Mouse (Mus musculus) liver, embryonic 14.5 days (tissue): ENCODE measurements around the gene Magi1. TPM values are rescaled to one million over a fixed set of nuclear protein-coding genes. Genes with fewer than 3 reads are reported as not detected.

Experiments
- ATAC-seq: fragments of 200-750 bp; cut with Nextera tagmentation; 2 replicates; pipeline ENCODE4 v1.8.0; 2017; ENCODE audit warnings: moderate number of reproducible peaks, mild to moderate bottlenecking, moderate library complexity; ENCODE audit not compliant: insufficient read depth
- DNase-seq, 3 experiments: peaks; one replicate each; pipeline ENCODE4 v3.0.0-alpha.2; 2012 to 2013; ENCODE audit warnings: low read depth in 3 of 3, low spot score in 3 of 3
- H3K27ac ChIP-seq: fragments of 300-500 bp; sonication (generic); 2 replicates; pipeline ENCODE4 v1.5.1; 2014; ENCODE audit warnings: moderate library complexity, mild to moderate bottlenecking, control low read depth, inconsistent platforms
- H3K27me3 ChIP-seq: fragments of 300-500 bp; sonication (generic); 2 replicates; pipeline ENCODE4 v1.6.1; 2014; ENCODE audit warnings: mild to moderate bottlenecking, low read length, moderate library complexity; ENCODE audit not compliant: control insufficient read depth, insufficient read depth
- H3K36me3 ChIP-seq: fragments of 300-500 bp; sonication (generic); replicated peaks from 2 replicates; pipeline ENCODE4 v1.6.1; 2014; ENCODE audit warnings: low read depth; ENCODE audit not compliant: control insufficient read depth, insufficient read depth
- H3K4me1 ChIP-seq, 2 experiments: fragments of 200-500 bp in 1 of 2; fragments of 300-500 bp in 1 of 2; sonication (generic) in 1 of 2; replicated peaks; 2 replicates each; pipeline ENCODE4 v1.6.1; 2012 to 2014; ENCODE audit warnings: antibody characterized with exemption in 1 of 2, inconsistent platforms in 1 of 2, low read length in 1 of 2; ENCODE audit not compliant: control insufficient read depth in 2 of 2, insufficient read depth in 2 of 2
- H3K4me2 ChIP-seq: fragments of 300-500 bp; sonication (generic); 2 replicates; pipeline ENCODE4 v1.6.1; 2014; ENCODE audit warnings: low read depth, mild to moderate bottlenecking, control low read depth, moderate library complexity
- H3K4me3 ChIP-seq, 2 experiments: fragments of 200-500 bp in 1 of 2; fragments of 300-500 bp in 1 of 2; sonication (generic) in 1 of 2; 2 replicates each; pipeline ENCODE4 v1.5.1; 2012 to 2014; ENCODE audit warnings: low read depth in 2 of 2, low read length in 2 of 2, mild to moderate bottlenecking in 2 of 2, control low read depth in 1 of 2, inconsistent platforms in 1 of 2, moderate library complexity in 1 of 2; ENCODE audit not compliant: insufficient read depth in 1 of 2
- H3K9ac ChIP-seq: fragments of 300-500 bp; sonication (generic); replicated peaks from 2 replicates; pipeline ENCODE4 v1.6.1; 2014; ENCODE audit warnings: mild to moderate bottlenecking, control low read depth, moderate library complexity
- H3K9me3 ChIP-seq: fragments of 300-500 bp; sonication (generic); 2 replicates; pipeline ENCODE4 v1.6.1; 2016; ENCODE audit warnings: low read length, mixed read lengths; ENCODE audit not compliant: control insufficient read depth
- CTCF ChIP-seq: IDR thresholded peaks from 2 replicates; pipeline ENCODE4 v1.5.1; 2016; ENCODE audit warnings: antibody characterized with exemption, low read depth, control low read depth
- EP300 ChIP-seq: IDR thresholded peaks from 2 replicates; pipeline ENCODE4 v1.6.1; 2016; ENCODE audit warnings: antibody characterized with exemption, low read depth
- WGBS: fragments of 180-500 bp; shearing (Covaris S2); extraction: QIAGEN DNeasy Blood & Tissue Kit; methylation state at CpG from one replicate; pipeline ENCODE4 v1.1.7; 2014; ENCODE audit not compliant: insufficient replicate concordance; 5-methylcytosine and 5-hydroxymethylcytosine counted together
- polyA plus RNA-seq, 2 experiments: library from polyadenylated mRNA; depleted of rRNA in 1 of 2; stranded (reverse) in 1 of 2; unstranded in 1 of 2; fragments of >200 nt; fragmentation: Nextera tagmentation in 1 of 2; extraction: Ambion mirVana in 1 of 2; gene quantifications; 2 replicates each; pipeline versions ENCODE4 v1.2.1 to v1.2.3; 2012 to 2014

The Magi1 gene
- polyA plus RNA-seq, 2 experiments: 1.1 to 1.3 TPM

DNA sequence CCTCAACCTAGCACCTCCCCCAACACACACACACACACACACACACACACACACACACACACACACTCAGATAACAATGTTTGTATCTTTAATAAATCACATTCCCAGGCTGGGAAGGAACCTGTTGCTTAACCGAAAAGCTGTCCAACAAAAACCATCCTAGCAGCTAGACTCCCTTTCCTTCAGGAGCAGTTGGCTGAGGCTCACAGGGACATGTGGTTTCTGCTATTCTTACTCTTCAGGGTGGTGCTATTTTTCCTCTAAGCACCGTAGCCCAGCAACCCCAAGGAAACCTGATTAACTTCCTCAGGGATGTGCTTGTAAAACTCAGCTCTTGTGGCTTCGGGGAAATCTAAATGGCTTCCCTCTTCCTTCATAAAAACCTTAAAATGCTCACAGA is 57.9 kb downstream of the Magi1 start:
- Histone ChIP-seq H3K4me3 (no peak overlapping the region), H3K4me2 (no peak overlapping the region), H3K9me3 (no peaks in the 10 kb centered on the region), H3K27me3 (no peaks in the 10 kb centered on the region), H3K4me1 (peaks cover 0 to 7% of the 10 kb centered on the region in 2 experiments; a peak in 2 of 4 replicates), H3K9ac (no peak overlapping the region), H3K36me3 (no peaks in the 10 kb centered on the region), H3K27ac (no peak overlapping the region)
- 29% methylated on average over 3 of the region's 3 CpGs for WGBS
- ATAC-seq (no peak), DNase-seq (no peak)
- TF ChIP-seq EP300 (no peak), CTCF (no peak)

GRCm38 (mm10) chr6:94225091-94225490 is 58.6 kb downstream of the Magi1 start:
- Histone ChIP-seq H3K9me3 (no peaks in the 10 kb centered on the region), H3K4me1 (peaks cover 0 to 4% of the 10 kb centered on the region in 2 experiments; a peak in 2 of 4 replicates), H3K27ac (no peak overlapping the region), H3K4me2 (no peak overlapping the region), H3K9ac (no peak overlapping the region), H3K36me3 (no peaks in the 10 kb centered on the region), H3K4me3 (no peak overlapping the region), H3K27me3 (no peaks in the 10 kb centered on the region)
- WGBS: 53% methylated on average over 6 of the region's 6 CpGs
- no peak for DNase-seq
- ATAC-seq: no peak
- no peak for TF ChIP-seq EP300
- no peak for TF ChIP-seq CTCF

GRCm38 (mm10) chr6:94222253-94222652 is 61.5 kb downstream of the Magi1 start:
- TF ChIP-seq EP300: no peak
- TF ChIP-seq CTCF: no peak
- H3K27me3 ChIP-seq: no peaks in the 10 kb centered on the region
- DNase-seq (no peak), ATAC-seq (no peak)
- H3K36me3 ChIP-seq: no peaks in the 10 kb centered on the region
- no peak overlapping the region for H3K27ac ChIP-seq
- H3K4me3 ChIP-seq: no peak overlapping the region
- 31% methylated on average over 7 of the region's 7 CpGs for WGBS
- no peaks in the 10 kb centered on the region for H3K9me3 ChIP-seq
- peaks cover 0 to 6% of the 10 kb centered on the region in 2 experiments; a peak in 2 of 4 replicates for H3K4me1 ChIP-seq
- no peak overlapping the region for H3K9ac ChIP-seq
- no peak overlapping the region for H3K4me2 ChIP-seq

- ATAC-seq (no peak), DNase-seq (no peak)
- TF ChIP-seq EP300: no peak
- TF ChIP-seq CTCF: no peak
- no peak overlapping the region for H3K4me3 ChIP-seq
- no peak overlapping the region for H3K27ac ChIP-seq
- no peak overlapping the region for H3K9ac ChIP-seq
- peaks cover 0 to 6% of the 10 kb centered on the region in 2 experiments; a peak in 2 of 4 replicates for H3K4me1 ChIP-seq
- 59% methylated on average over 6 of the region's 6 CpGs for WGBS
- H3K4me2 ChIP-seq: no peak overlapping the region
- no peaks in the 10 kb centered on the region for H3K36me3 ChIP-seq
- H3K9me3 ChIP-seq: no peaks in the 10 kb centered on the region
- H3K27me3 ChIP-seq: no peaks in the 10 kb centered on the region
These were observed 62.0 kb downstream of the Magi1 start for GRCm38 (mm10) chr6:94221750-94222149.

DNA sequence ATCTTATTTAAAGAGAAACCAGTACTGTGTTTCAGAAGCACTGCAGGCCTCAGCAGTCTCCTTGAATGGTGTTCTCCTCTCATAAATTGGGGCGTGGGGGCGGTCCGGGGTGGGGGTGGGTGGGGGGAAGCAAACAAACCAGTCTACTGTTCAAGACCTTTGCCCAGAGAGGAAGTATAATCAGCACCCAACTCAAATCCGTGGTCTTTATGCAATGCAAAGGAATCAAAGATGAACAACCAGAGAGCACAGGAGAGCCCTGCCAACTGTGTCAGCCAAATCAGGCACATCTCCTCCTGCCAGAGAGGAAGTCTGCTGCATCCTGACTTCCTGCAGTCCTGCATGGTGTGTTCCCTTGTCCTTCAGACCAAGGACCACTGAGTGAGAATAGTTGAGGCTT is 65.6 kb downstream of the Magi1 start:
- Histone ChIP-seq H3K4me1 (peaks cover 0 to 2% of the 10 kb centered on the region in 2 experiments; a peak in 2 of 4 replicates), H3K27ac (no peak overlapping the region), H3K9me3 (no peaks in the 10 kb centered on the region), H3K4me3 (no peak overlapping the region), H3K27me3 (no peaks in the 10 kb centered on the region), H3K36me3 (no peaks in the 10 kb centered on the region), H3K9ac (no peak overlapping the region), H3K4me2 (no peak overlapping the region)
- no peak for TF ChIP-seq CTCF
- TF ChIP-seq EP300: no peak
- DNase-seq: no peak
- ATAC-seq: no peak
- 60% methylated on average over 4 of the region's 4 CpGs for WGBS
